In genomic region chr9:24421221-24421620, GRCm38 (mm10) we compare ENCODE assay signal across 20 mouse cellular contexts.
DNase-seq lines count a peak whose midpoint lies in the region; TF ChIP-seq lines count a peak whose summit lies in the region.
"Had no signal": no experiment of that assay in that cellular context is flagged by ENCODE, and none has a peak within 500 bp of the region (broad histone marks: within the 10 kb centered on the region; RNA-seq: fewer than 3 reads in every experiment).

No protein-coding gene starts in this region.

- no peak overlapping the region for H3K9ac ChIP-seq in liver, adult 2 months (ENCODE audit: low read depth, low read length)

- no peaks in the 10 kb centered on the region for H3K79me2 ChIP-seq in liver, adult 2 months (ENCODE audit: control insufficient read depth, insufficient read depth, low read length)

- WGBS in heart, embryonic 10.5 days: 84% methylated on average over 3 of the region's 3 CpGs
- WGBS in liver, adult 2 months: 39% methylated on average over 3 of the region's 3 CpGs

- peaks cover 36% of the 10 kb centered on the region for H3K36me3 ChIP-seq in heart, embryonic 10.5 days
- H3K36me3 ChIP-seq in liver, adult 2 months (ENCODE audit: control insufficient read depth, insufficient read depth, low read length): peaks cover 12% of the 10 kb centered on the region; the same call in 1 of the 2 replicates

- no peak overlapping the region for H3K4me3 ChIP-seq in heart, embryonic 10.5 days
- no peak overlapping the region for H3K4me3 ChIP-seq in liver, adult 2 months (ENCODE audit: insufficient read depth, low read depth, low read length)

- H3K27me3 ChIP-seq in heart, embryonic 10.5 days (ENCODE audit: insufficient read depth, poor library complexity, severe bottlenecking): no peaks in the 10 kb centered on the region
- no peaks in the 10 kb centered on the region for H3K27me3 ChIP-seq in liver, adult 2 months (ENCODE audit: control insufficient read depth, insufficient read depth, low read length)
- H3K27me3 ChIP-seq: CH12.LX, Patski had no signal

- no peaks in the 10 kb centered on the region for H3K4me1 ChIP-seq in heart, embryonic 10.5 days
- H3K4me1 ChIP-seq in liver, adult 2 months (ENCODE audit: control insufficient read depth, insufficient read depth, low read length): peaks cover 31% of the 10 kb centered on the region

- TF ChIP-seq POLR2A in liver, adult 2 months (IDR thresholded peaks at IDR 0.05; ENCODE audit: extremely low read depth, insufficient read depth, low read length): no peak

- H3K27ac ChIP-seq in heart, embryonic 10.5 days: no peak overlapping the region
- H3K27ac ChIP-seq in liver, adult 2 months (replicated peaks; ENCODE audit: insufficient read depth, low read depth, low read length): peak overlapping the region; percentile 63

- TF ChIP-seq CTCF in liver, adult 2 months (IDR thresholded peaks at IDR 0.05; ENCODE audit: low read depth, low read length): no peak

- peak; percentile 8 for DNase-seq in adrenal gland, postnatal 10 days
- no peak for DNase-seq in adrenal gland, adult 8-10 months
- peak; percentile 31 for DNase-seq in heart, adult 11 months
- no peak for DNase-seq in heart, adult 8-10 months (ENCODE audit: low spot score)
- DNase-seq in heart, embryonic 10.5 days (ENCODE audit: low spot score): peak; percentile 53
- no peak for DNase-seq in heart, adult 18-20 months
- peak; percentile 66 for DNase-seq in liver, adult 2 months (ENCODE audit: extremely low read depth, low read depth, low spot score)
- DNase-seq in liver: no peak
- DNase-seq: adrenal gland, adult 2 months; adrenal gland, postnatal 14 days; adrenal gland, postnatal 25 days; adrenal gland, postnatal 36 days; B cell, adult 2 months; cerebellum, adult 11 months; cerebellum, adult 11-12 months; cerebellum, adult 18-20 months; cerebellum, adult 2 months had no signal

- no peaks in the 10 kb centered on the region for H3K9me3 ChIP-seq in heart, embryonic 10.5 days
- H3K9me3 ChIP-seq: G1E had no signal

Comparison
In these comparisons a context has a peak if more than half of its experiments do, and no peak if none do; other contexts are left out.
1. DNase-seq: peak in adrenal gland, postnatal 10 days (single experiment), heart, adult 11 months (single experiment), heart, embryonic 10.5 days (single experiment) and liver, adult 2 months (single experiment); none in adrenal gland, adult 8-10 months (single experiment), heart, adult 8-10 months (single experiment), heart, adult 18-20 months (0 of 2) and liver (single experiment).